Mouse (Mus musculus): ENCODE measurements around the gene Retreg2. TPM values are rescaled to one million over a fixed set of nuclear protein-coding genes. Genes with fewer than 3 reads are reported as not detected.

Retreg2 gene
- polyA plus RNA-seq, 1 experiment from 2014 or later = 103 TPM

DNA sequence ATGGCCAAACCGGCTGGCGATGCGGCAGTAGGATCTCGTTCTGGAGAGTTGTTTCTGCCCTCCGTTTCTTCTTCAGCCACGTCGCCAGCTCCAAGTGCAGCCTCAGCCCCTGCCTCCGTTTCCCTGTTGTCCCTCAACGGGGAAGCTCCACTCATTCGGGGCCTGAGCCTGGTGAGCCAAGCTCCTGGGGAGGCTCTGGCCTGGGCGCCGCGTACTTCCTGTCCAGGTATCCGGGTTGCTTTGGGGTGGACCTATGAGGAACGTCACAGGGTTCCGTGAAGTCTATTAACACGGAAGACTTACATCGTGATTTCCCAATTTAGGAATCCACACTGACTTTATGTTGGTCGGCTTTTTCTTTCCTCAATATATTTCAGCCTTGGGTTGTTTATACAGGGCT is 49.9 kb downstream of the Retreg2 start:
- Histone ChIP-seq H3K9me3 (no peaks in the 10 kb centered on the region), H3K36me3 (peaks cover 36% of the 10 kb centered on the region), H3K27ac (replicated peaks) (peak overlapping the region; percentile 94), H3K9ac (replicated peaks) (peak overlapping the region; percentile 90), H3K4me1 (peaks cover 24% of the 10 kb centered on the region), H3K4me3 (peak overlapping the region; percentile 79), H3K4me2 (replicated peaks) (peak overlapping the region; percentile 94), H3K27me3 (no peaks in the 10 kb centered on the region)
- ATAC-seq (replicated peaks) = peak; percentile 21; the same call in 1 of the 2 replicates
- WGBS = under 1% methylated on average over 19 of the region's 19 CpGs

Other genes starting within 250 kb of the Retreg2 start
- gene Cryba2, start 249.6 kb upstream of the Retreg2 start, polyA plus RNA-seq (2015; fragmentation: Nextera tagmentation; extraction: Ambion mirVana) = not detected in 2 replicates
- 0.59 and 0.67 TPM in 2 replicates for gene Cfap65, start 207.2 kb upstream of the Retreg2 start, polyA plus RNA-seq (2015; fragmentation: Nextera tagmentation; extraction: Ambion mirVana)
- 0.09 and 0.22 TPM in 2 replicates for gene Ihh, start 191.1 kb upstream of the Retreg2 start, polyA plus RNA-seq (2015; fragmentation: Nextera tagmentation; extraction: Ambion mirVana)
- 7.0 and 7.7 TPM in 2 replicates for gene Nhej1, start 17.6 kb upstream of the Retreg2 start, polyA plus RNA-seq (2015; fragmentation: Nextera tagmentation; extraction: Ambion mirVana)
- gene Slc23a3, start 8.9 kb upstream of the Retreg2 start, polyA plus RNA-seq (2015; fragmentation: Nextera tagmentation; extraction: Ambion mirVana) = not detected in 2 replicates
- gene Cnppd1, start 67 bp upstream of the Retreg2 start, polyA plus RNA-seq (2015; fragmentation: Nextera tagmentation; extraction: Ambion mirVana) = 55.5 and 57.9 TPM in 2 replicates
- 40.4 and 42.9 TPM in 2 replicates for gene Zfand2b, start 25.9 kb downstream of the Retreg2 start, polyA plus RNA-seq (2015; fragmentation: Nextera tagmentation; extraction: Ambion mirVana)
- 42.9 and 45.1 TPM in 2 replicates for gene Abcb6, start 37.6 kb downstream of the Retreg2 start, polyA plus RNA-seq (2015; fragmentation: Nextera tagmentation; extraction: Ambion mirVana)
- gene Ankzf1, start 49.4 kb downstream of the Retreg2 start, polyA plus RNA-seq (2015; fragmentation: Nextera tagmentation; extraction: Ambion mirVana) = 26.3 and 28.6 TPM in 2 replicates
- gene Atg9a, start 49.4 kb downstream of the Retreg2 start, polyA plus RNA-seq (2015; fragmentation: Nextera tagmentation; extraction: Ambion mirVana) = 40.0 and 40.4 TPM in 2 replicates
- gene Glb1l, start 68.0 kb downstream of the Retreg2 start, polyA plus RNA-seq (2015; fragmentation: Nextera tagmentation; extraction: Ambion mirVana) = 19.6 and 20.0 TPM in 2 replicates
- 145 and 147 TPM in 2 replicates for gene Stk16, start 68.1 kb downstream of the Retreg2 start, polyA plus RNA-seq (2015; fragmentation: Nextera tagmentation; extraction: Ambion mirVana)
- gene Tuba4a, start 77.1 kb downstream of the Retreg2 start, polyA plus RNA-seq (2015; fragmentation: Nextera tagmentation; extraction: Ambion mirVana) = 14.9 and 19.5 TPM in 2 replicates
- not detected in 2 replicates for gene A630095N17Rik, start 89.3 kb downstream of the Retreg2 start, polyA plus RNA-seq (2015; fragmentation: Nextera tagmentation; extraction: Ambion mirVana)
- gene Dnajb2, start 93.6 kb downstream of the Retreg2 start, polyA plus RNA-seq (2015; fragmentation: Nextera tagmentation; extraction: Ambion mirVana) = 53.0 and 54.0 TPM in 2 replicates
- 6.9 and 8.7 TPM in 2 replicates for gene Ptprn, start 121.7 kb downstream of the Retreg2 start, polyA plus RNA-seq (2015; fragmentation: Nextera tagmentation; extraction: Ambion mirVana)
- 38.6 and 51.0 TPM in 2 replicates for gene Resp18, start 135.6 kb downstream of the Retreg2 start, polyA plus RNA-seq (2015; fragmentation: Nextera tagmentation; extraction: Ambion mirVana)
- gene Dnpep, start 175.2 kb downstream of the Retreg2 start, polyA plus RNA-seq (2015; fragmentation: Nextera tagmentation; extraction: Ambion mirVana) = 162 and 163 TPM in 2 replicates
- gene Des, start 217.6 kb downstream of the Retreg2 start, polyA plus RNA-seq (2015; fragmentation: Nextera tagmentation; extraction: Ambion mirVana) = 1.0 and 1.2 TPM in 2 replicates
- 9.9 and 11.4 TPM in 2 replicates for gene Speg, start 232.5 kb downstream of the Retreg2 start, polyA plus RNA-seq (2015; fragmentation: Nextera tagmentation; extraction: Ambion mirVana)

All from forebrain, embryonic 15.5 days (tissue).